Mouse (Mus musculus): ENCODE results near the gene Fam189a2.

The Fam189a2 gene

DNA sequence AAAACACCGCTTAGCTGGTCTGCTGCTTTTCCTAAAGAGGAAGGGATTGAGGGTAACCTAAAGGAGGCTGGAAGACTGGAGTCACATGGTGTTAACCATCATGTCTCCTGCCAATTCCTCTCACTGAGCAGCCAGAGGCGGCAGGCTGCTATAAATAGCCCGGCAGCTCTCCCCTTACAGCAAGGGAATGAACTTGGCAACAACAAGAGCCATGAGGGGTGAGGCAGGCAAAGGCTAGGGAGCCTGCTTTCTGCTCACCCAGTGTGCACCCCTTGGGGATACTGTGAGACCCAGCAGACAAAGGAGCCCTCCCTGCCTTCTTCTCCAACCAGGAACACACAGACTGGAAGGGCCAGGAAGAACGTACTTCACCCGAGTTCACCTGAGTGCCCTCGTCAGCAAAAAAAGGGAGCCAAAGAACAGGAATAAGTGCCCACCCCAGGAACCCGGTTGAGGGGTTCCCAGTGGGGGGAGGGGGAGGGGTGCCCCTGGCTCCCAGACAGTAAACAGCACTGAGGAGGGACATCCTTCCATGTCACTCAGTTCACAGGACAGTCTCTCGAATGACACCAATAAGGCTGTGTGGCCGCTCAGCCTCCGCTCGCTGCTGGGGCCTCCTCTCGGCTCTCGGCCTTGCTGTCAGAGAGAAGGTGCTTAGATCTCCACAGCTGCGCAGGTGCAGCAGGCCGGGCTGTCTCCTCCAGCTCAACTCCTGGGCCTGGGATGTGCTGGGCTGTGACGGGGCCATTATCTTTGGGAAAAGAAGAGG lies 57.8 kb downstream of the Fam189a2 start:
- no peak for DNase-seq (ENCODE audit: low read depth, low spot score)

DNA sequence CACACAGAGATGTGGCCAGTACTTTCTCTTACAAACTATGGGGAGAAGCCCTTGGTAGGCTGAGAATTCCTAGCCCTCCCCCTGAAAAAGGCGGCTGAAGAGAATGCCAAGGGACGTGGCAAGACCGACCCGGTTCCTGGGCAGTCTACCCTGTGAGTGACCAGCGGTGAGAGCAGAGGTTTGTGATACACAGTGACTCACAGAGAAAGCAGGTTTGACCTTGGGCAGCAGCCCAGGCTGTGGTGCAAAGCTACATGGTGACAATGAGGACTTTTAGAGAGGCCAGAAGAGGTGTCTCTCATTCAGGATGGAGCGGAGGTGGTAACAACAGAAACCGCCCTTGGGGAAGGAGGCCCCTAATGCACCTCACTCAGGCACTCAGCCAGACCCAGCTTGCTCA lies 59.4 kb downstream of the Fam189a2 start:
- no peak for DNase-seq (ENCODE audit: low read depth, low spot score)

DNA sequence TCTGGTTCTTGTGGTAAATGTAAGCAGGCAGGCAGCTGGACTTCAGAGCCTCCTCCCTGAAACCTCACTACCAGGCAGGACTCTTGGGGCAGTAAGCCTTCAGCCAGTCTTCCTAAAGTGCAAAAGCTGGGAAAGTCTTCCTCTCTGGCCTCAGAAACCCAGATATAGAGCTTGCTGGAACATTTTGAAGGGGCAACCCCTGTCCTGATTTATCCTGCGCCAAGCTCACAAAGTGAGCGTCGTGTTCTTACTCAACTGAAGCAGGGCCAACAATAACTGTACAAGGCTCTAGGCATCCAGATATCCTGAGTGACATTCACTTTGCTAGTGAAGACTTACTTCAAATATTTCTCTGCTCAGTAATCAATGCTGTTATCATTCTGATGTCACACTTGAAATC lies 60.4 kb downstream of the Fam189a2 start:
- DNase-seq (ENCODE audit: low read depth, low spot score) = no peak

DNA sequence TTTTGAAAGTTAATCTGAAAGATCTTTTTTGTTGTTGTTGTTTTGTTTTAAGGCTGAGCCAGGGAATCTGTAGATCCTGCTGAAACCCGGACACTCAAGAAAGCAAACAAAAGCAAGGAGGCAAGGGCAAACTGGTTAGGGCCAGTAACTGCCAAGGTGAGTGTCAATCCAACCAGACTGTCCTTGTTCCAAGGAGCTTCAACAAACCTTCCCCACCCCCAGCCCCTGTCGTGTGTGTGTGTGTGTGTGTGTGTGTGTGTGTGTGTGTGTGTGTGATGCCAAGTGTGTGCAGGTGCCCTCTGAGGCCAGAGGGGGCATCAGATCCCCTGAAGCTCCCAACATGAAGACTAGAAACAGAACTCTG lies 62.0 kb downstream of the Fam189a2 start:
- DNase-seq (ENCODE audit: low read depth, low spot score) = no peak

DNA sequence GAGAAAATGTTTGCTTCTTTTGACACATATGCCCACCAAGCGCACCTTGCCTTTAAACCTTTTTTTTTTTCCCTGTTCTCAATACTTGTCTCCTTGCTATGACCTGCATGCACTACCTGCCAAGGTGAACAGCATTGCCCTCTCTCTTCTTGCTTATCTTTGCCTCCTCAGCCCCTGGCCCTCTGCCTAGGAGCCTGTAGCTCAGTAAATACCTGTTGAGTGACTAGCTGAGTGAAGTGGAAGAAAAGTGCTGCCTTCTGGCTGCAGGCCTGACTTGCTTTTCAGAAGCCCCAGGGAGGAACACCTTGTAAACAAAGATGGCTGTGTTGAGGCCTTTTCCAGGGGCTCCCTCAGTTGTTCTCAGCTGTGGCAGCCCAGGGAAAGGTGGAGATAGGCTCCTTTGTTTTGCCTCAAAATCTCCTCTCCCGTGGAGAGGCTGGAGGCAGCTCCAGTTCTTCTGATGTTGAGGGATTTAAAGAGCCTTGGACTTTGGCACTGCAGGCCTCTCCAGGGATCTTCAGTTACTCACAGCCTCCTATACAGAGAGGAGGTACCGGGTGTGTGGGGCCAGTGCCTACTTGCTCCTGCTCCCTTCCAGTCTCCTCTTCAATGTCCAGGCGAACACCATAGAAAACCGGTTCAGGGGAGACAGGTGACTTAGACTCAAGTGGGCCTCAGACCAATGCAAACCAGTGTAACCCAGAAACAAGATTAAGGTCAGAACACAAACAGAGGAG lies 62.5 kb downstream of the Fam189a2 start:
- DNase-seq (ENCODE audit: low read depth, low spot score) = no peak

- no peak for DNase-seq (ENCODE audit: low read depth, low spot score)
Measured at GRCm38 (mm10) chr19:23967156-23967555, 63.7 kb downstream of the Fam189a2 start.

GRCm38 (mm10) chr19:23966376-23966775 lies 64.4 kb downstream of the Fam189a2 start:
- no peak for DNase-seq (ENCODE audit: low read depth, low spot score)

- DNase-seq (ENCODE audit: low read depth, low spot score) = no peak
Measured at GRCm38 (mm10) chr19:23964401-23964910, 66.4 kb downstream of the Fam189a2 start.

DNA sequence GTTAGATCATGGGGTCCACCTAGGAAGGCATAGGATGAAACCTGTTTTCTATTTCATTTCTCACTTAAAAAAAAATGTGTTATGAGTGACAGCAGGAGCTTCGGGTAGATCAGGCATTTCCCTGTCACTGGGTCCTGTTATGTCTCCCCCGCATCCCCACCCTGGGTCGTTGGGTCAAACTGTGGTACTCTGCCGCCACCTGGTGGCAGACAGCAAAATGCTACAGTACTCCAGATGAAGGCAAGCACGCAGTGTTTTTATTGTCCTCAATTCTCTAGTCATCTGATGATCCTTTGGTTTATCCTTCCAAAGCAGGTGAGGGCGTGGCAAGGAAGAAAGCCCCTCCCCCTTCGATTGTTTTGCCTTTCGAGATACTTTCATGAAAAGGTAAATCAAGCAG lies 69.3 kb downstream of the Fam189a2 start:
- DNase-seq (ENCODE audit: low read depth, low spot score) = peak; percentile 88

DNA sequence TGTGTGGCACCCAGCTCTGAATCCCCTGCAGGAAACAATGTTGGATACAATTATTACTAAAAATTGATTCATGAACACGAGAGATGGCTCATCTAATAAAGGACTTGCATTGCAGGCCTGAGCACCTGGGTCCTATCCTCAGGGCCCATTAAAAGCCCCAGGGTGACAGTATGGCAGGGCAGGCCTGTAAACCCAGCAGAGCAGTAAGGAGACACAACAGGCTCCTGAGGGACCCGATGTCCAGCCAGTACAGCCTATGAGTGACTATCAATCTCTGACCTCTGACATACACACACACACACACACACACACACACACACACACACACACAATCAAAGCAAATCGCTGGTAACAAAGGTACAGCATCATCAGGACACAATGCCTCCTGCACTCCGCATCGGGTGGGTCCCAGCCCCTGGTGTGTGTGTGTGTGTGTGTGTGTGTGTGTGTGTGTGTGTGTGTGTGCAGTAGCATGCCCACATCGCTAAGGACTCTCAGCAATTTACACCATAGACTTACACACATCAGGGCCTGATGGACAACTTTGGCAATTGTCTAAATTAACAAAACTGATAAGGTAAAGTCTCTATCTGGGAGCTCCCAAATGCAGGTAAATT lies 69.9 kb downstream of the Fam189a2 start:
- no peak for DNase-seq (ENCODE audit: low read depth, low spot score)

DNA sequence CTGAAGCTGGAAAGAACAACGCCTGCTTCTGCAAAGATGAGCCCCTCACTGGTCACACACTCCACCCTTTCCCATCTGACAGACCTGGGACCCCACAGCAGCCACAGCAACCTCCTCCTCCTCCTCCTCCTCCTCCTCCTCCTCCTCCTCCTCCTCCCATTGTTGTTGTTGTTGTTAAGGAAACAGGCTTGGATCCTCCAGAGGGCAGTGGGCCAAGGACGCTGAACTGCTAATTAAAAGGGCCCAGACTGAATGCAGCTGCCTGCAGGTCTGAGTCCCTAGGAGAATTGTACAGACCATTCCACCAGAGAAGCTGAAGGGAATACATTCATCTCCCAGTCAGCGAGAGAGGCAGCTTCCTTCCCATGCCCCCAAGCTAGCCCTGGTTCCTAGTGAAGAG lies 70.5 kb downstream of the Fam189a2 start:
- DNase-seq (ENCODE audit: low read depth, low spot score) = no peak

GRCm38 (mm10) chr19:23959870-23960269 lies 70.9 kb downstream of the Fam189a2 start:
- DNase-seq (ENCODE audit: low read depth, low spot score) = no peak

GRCm38 (mm10) chr19:23958925-23959324 lies 71.9 kb downstream of the Fam189a2 start:
- peak; percentile 36 for DNase-seq (ENCODE audit: low read depth, low spot score)

GRCm38 (mm10) chr19:23957563-23957962 lies 73.3 kb downstream of the Fam189a2 start:
- DNase-seq (ENCODE audit: low read depth, low spot score) = no peak

DNA sequence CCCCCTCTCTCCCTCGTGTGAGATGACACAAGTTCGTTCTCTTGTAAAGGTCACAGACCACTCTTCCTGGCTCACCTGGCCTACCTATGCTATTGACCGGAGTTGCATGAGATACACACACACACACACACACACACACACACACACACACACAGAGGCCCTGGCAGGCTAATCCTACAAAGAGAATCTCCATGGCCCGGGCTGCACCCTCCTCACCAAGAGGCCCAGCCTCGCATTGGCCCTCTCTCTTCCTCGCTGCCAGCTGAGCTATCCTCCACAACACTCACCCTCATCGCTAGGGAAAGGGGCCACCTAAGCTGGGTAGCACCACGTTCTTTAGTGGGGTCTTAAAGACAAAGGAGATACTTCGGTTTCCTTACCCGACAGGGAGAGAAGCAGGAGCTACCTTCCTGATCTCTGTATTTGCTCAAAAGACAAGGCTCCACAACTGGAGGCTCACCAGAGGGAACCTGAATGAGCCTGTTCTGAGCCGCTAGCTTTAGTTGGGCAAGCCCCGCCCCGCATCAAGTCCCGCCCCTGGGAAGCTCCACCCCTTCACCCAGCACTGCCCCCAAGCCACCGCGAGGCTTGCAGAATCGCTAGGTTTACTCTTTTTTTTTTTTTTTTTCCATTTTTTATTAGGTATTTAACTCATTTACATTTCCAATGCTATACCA lies 74.4 kb downstream of the Fam189a2 start:
- no peak for DNase-seq (ENCODE audit: low read depth, low spot score)

GRCm38 (mm10) chr19:23955461-23955860 lies 75.4 kb downstream of the Fam189a2 start:
- no peak for DNase-seq (ENCODE audit: low read depth, low spot score)

DNA sequence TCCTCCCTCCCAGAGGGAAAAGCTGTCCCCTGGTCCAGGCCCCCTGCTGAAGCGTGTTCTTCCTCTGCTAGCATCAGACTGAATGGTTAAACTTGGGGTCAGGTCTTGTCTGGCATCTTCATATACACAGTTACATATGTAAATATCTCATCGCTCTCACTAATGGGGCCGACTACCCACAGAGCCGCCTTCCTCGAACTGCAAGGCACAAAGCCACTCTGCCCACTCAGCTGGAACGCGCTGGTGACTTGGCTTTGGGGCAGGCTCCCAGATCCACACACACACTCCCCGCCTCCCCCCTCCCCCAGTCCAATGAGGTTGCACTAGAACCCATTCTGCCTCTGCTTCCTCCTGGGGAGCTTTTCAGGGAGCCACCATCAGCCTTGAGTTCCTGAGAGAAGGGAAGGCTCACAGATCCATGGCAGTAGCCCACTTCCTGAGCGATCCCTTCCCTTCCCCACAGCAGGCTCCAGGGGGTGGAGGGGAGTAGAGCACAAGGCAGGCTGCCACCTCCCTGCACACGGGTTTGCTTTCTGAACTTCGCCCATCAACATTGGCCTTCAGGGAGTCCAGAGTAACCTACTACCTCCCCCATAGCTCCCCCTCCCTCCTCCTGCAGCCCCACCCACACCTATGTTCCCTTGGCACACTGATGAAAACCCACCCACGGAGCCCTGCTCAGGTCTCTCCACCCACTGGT lies 82.4 kb downstream of the Fam189a2 start:
- no peak for DNase-seq (ENCODE audit: low read depth, low spot score)

- DNase-seq (ENCODE audit: low read depth, low spot score) = no peak
Measured at GRCm38 (mm10) chr19:23947871-23948270, 82.9 kb downstream of the Fam189a2 start.

DNA sequence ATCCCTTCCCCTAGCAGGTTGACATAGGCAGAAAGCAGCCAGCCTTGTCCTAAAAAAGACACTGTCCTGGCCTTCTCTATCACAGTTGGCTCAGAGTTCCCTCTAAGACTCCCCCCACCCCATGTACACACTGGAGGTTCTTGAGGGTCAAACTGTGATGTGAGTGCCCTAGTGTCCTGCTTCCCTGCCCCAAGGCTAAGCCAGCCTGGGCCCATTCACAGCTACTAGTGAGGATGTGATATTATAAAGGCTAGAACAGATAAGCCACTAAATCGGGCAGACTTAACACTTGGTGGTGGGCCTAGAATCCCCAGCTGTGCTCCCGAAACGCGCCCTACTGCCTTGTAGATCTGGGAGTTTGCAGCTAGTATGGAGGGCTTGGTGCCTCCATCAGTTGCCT lies 84.1 kb downstream of the Fam189a2 start:
- no peak for DNase-seq (ENCODE audit: low read depth, low spot score)

- no peak for DNase-seq (ENCODE audit: low read depth, low spot score)
Measured at GRCm38 (mm10) chr19:23946026-23946685, 84.7 kb downstream of the Fam189a2 start.

DNA sequence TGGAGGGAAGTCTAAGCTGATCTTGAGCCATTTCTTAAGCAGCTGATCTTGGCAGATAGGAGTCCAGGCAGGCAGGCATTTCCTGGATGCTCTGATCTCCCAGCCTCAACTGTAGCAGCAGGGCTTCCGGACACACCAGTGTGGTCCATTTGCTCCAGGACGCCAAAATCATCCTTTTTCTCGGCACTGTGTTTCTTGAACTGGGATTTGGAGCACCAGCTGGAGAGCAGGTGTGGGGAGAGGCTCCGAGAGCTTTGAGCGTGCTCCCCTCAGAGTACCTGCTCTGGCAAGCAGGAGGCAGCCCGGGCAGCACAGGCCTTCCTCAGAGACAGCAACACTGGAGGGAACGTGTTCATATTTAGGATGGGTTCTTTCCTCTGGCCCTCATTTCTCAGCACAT lies 87.9 kb downstream of the Fam189a2 start:
- DNase-seq (ENCODE audit: low read depth, low spot score) = no peak
